Mouse (Mus musculus): ENCODE results near the gene Majin. TPM values are rescaled to one million over a fixed set of nuclear protein-coding genes. Genes with fewer than 3 reads are reported as not detected.
A peak's percentile ranks its signal among the peaks of the same experiment; 100 is the strongest.

The Majin gene
- total and polyA plus RNA-seq, 3 experiments: not detected

GRCm38 (mm10) chr19:6272738-6273137 is 88.5 kb downstream of the Majin start:
- H3K4me2 ChIP-seq (ENCODE audit: insufficient read depth, low read depth, poor library complexity, severe bottlenecking): no peak overlapping the region
- in situ Hi-C loops (cut with MboI; ENCODE audit: low pct_ligation_motif_present, low pct_unique_long_range_greater_than_20kb, low sequenced_read_pairs) (no loop called here), dilution Hi-C loops (cut with MboI; ENCODE audit: extremely low pct_ligation_motif_present, extremely low pct_unique_long_range_greater_than_20kb, low sequenced_read_pairs) (no loop called here)
- H3K79me2 ChIP-seq (replicated peaks; ENCODE audit: control insufficient read depth, extremely low read depth, insufficient read depth, poor library complexity, severe bottlenecking): peaks cover 15% of the 10 kb centered on the region
- no peaks in the 10 kb centered on the region for H3K9me3 ChIP-seq (replicated peaks; ENCODE audit: low read length)
- peaks cover 0 to 4% of the 10 kb centered on the region in 2 experiments for H3K36me3 ChIP-seq (replicated peaks in 1 of 2; ENCODE audit: control insufficient read depth in 1 of 2, insufficient read depth in 1 of 2, low read length in 1 of 2)
- H3K27me3 ChIP-seq (replicated peaks): no peaks in the 10 kb centered on the region
- H3K4me3 ChIP-seq (replicated peaks in 1 of 3; ENCODE audit: low read depth in 2 of 3, low read length in 2 of 3, poor library complexity in 1 of 3): no peak overlapping the region
- TF ChIP-seq HCFC1 (IDR thresholded peaks at IDR 0.05; ENCODE audit: low read depth, low read length) (no peak), USF1 (IDR thresholded peaks at IDR 0.05; ENCODE audit: low read depth, low read length) (no peak), MEF2A (IDR thresholded peaks at IDR 0.05; ENCODE audit: borderline replicate concordance, low read depth, low read length) (no peak), EP300 (IDR thresholded peaks at IDR 0.05; ENCODE audit: low read length) (no peak), ZC3H11A (IDR thresholded peaks at IDR 0.05; ENCODE audit: low read depth, low read length) (no peak), MXI1 (IDR thresholded peaks at IDR 0.05; ENCODE audit: low read depth, low read length) (no peak), BHLHE40 (IDR thresholded peaks at IDR 0.05; ENCODE audit: low read depth, low read length) (no peak), ELF1 (IDR thresholded peaks at IDR 0.05; ENCODE audit: low read depth, low read length) (no peak), TCF12 (IDR thresholded peaks at IDR 0.05; ENCODE audit: low read depth, low read length) (no peak), MAFK (IDR thresholded peaks at IDR 0.05; ENCODE audit: insufficient replicate concordance, low read length) (no peak), GABPA (IDR thresholded peaks at IDR 0.05; ENCODE audit: insufficient replicate concordance, low read depth, low read length) (no peak), TBP (conservative IDR thresholded peaks at IDR 0.05; ENCODE audit: low read depth, low read length) (no peak), UBTF (IDR thresholded peaks at IDR 0.05; ENCODE audit: low read depth, low read length) (no peak), NRF1 (IDR thresholded peaks at IDR 0.05; ENCODE audit: low read depth, low read length) (no peak), CTCF (conservative IDR thresholded peaks at IDR 0.05 in 1 of 2, IDR thresholded peaks at IDR 0.05 in 1 of 2; ENCODE audit: low read depth in 2 of 2, low read length in 2 of 2) (no peak), CHD1 (IDR thresholded peaks at IDR 0.05; ENCODE audit: low read depth, low read length) (no peak), MYC (IDR thresholded peaks at IDR 0.05; ENCODE audit: low read depth, low read length) (no peak), ZNF384 (IDR thresholded peaks at IDR 0.05; ENCODE audit: low read depth, low read length) (no peak)
- H3K9ac ChIP-seq (ENCODE audit: insufficient read depth, low read depth): no peak overlapping the region
- no peak overlapping the region for H3K27ac ChIP-seq (ENCODE audit: insufficient read depth, low read depth)
- DNase-seq (ENCODE audit: extremely low read depth): no peak
- peaks cover 17 to 54% of the 10 kb centered on the region in 2 experiments for H3K4me1 ChIP-seq (ENCODE audit: control insufficient read depth in 1 of 2, insufficient read depth in 2 of 2)

- no peaks in the 10 kb centered on the region for H3K27me3 ChIP-seq (replicated peaks)
- dilution Hi-C loops (cut with MboI; ENCODE audit: extremely low pct_ligation_motif_present, extremely low pct_unique_long_range_greater_than_20kb, low sequenced_read_pairs) (no loop called here), in situ Hi-C loops (cut with MboI; ENCODE audit: low pct_ligation_motif_present, low pct_unique_long_range_greater_than_20kb, low sequenced_read_pairs) (no loop called here)
- 0 out of 2 replicates have a peak overlapping the region, but pooled peaks have one; percentile 6 for H3K9ac ChIP-seq (ENCODE audit: insufficient read depth, low read depth)
- no peak overlapping the region for H3K4me3 ChIP-seq (replicated peaks in 1 of 3; ENCODE audit: low read depth in 2 of 3, low read length in 2 of 3, poor library complexity in 1 of 3)
- no peaks in the 10 kb centered on the region for H3K9me3 ChIP-seq (replicated peaks; ENCODE audit: low read length)
- peaks cover 5 to 9% of the 10 kb centered on the region in 2 experiments for H3K36me3 ChIP-seq (replicated peaks in 1 of 2; ENCODE audit: control insufficient read depth in 1 of 2, insufficient read depth in 1 of 2, low read length in 1 of 2)
- DNase-seq (ENCODE audit: extremely low read depth): no peak
- peak overlapping the region; percentile 47 for H3K27ac ChIP-seq (ENCODE audit: insufficient read depth, low read depth)
- peaks cover 24% of the 10 kb centered on the region for H3K79me2 ChIP-seq (replicated peaks; ENCODE audit: control insufficient read depth, extremely low read depth, insufficient read depth, poor library complexity, severe bottlenecking)
- H3K4me2 ChIP-seq (ENCODE audit: insufficient read depth, low read depth, poor library complexity, severe bottlenecking): no peak overlapping the region
- H3K4me1 ChIP-seq (ENCODE audit: control insufficient read depth in 1 of 2, insufficient read depth in 2 of 2): peaks cover 14 to 46% of the 10 kb centered on the region in 2 experiments
- TF ChIP-seq USF1 (IDR thresholded peaks at IDR 0.05; ENCODE audit: low read depth, low read length) (no peak), MXI1 (IDR thresholded peaks at IDR 0.05; ENCODE audit: low read depth, low read length) (no peak), POLR2AphosphoS2 (IDR thresholded peaks at IDR 0.05; ENCODE audit: low read depth, low read length) (no peak), HCFC1 (IDR thresholded peaks at IDR 0.05; ENCODE audit: low read depth, low read length) (no peak), MAFK (IDR thresholded peaks at IDR 0.05; ENCODE audit: insufficient replicate concordance, low read length) (no peak), CHD2 (IDR thresholded peaks at IDR 0.05; ENCODE audit: low read length) (no peak), PAX5 (IDR thresholded peaks at IDR 0.05; ENCODE audit: low read length) (no peak), JUND (conservative IDR thresholded peaks at IDR 0.05; ENCODE audit: low read depth, low read length) (no peak), CTCF (conservative IDR thresholded peaks at IDR 0.05 in 1 of 2, IDR thresholded peaks at IDR 0.05 in 1 of 2; ENCODE audit: low read depth in 2 of 2, low read length in 2 of 2) (no peak), JUN (IDR thresholded peaks at IDR 0.05; ENCODE audit: insufficient read depth, low read depth, low read length) (no peak), NRF1 (IDR thresholded peaks at IDR 0.05; ENCODE audit: low read depth, low read length) (no peak), MYC (IDR thresholded peaks at IDR 0.05; ENCODE audit: low read depth, low read length) (no peak), NELFE (IDR thresholded peaks at IDR 0.05; ENCODE audit: low read depth, low read length) (no peak), GABPA (IDR thresholded peaks at IDR 0.05; ENCODE audit: insufficient replicate concordance, low read depth, low read length) (no peak), TCF12 (IDR thresholded peaks at IDR 0.05; ENCODE audit: low read depth, low read length) (no peak), MAZ (IDR thresholded peaks at IDR 0.05; ENCODE audit: low read depth, low read length) (no peak), ELF1 (IDR thresholded peaks at IDR 0.05; ENCODE audit: low read depth, low read length) (no peak), SIN3A (IDR thresholded peaks at IDR 0.05; ENCODE audit: low read length) (no peak), RAD21 (IDR thresholded peaks at IDR 0.05; ENCODE audit: low read depth, low read length) (no peak), ZNF384 (IDR thresholded peaks at IDR 0.05; ENCODE audit: low read depth, low read length) (no peak)
These were observed 89.4 kb downstream of the Majin start for GRCm38 (mm10) chr19:6273592-6273991.

Measured in CH12.LX (cell line).